Mouse (Mus musculus) lung, postnatal 0 days (tissue): Measurements from ENCODE around the gene Lsm11. TPM values are rescaled to one million over a fixed set of nuclear protein-coding genes. Genes with fewer than 3 reads are reported as not detected.
"Not testable (repeated sequence)": the region's sequence is repeated elsewhere in the genome, so short reads cannot be mapped to it uniquely, and the experiment has no call there.

Experiments
- ATAC-seq: fragments of 200-750 bp; cut with Nextera tagmentation; 2 replicates; pipeline ENCODE4 v1.8.0; 2017; ENCODE audit warnings: moderate library complexity
- DNase-seq: peaks from one replicate; pipeline ENCODE4 v3.0.0-alpha.2; 2016; ENCODE audit warnings: low spot score
- H3K27ac ChIP-seq: fragments of 300-500 bp; sonication (generic); 2 replicates; pipeline ENCODE4 v1.5.1; 2014; ENCODE audit warnings: antibody characterized with exemption, mild to moderate bottlenecking, low read length, mixed read lengths
- H3K27me3 ChIP-seq: fragments of 300-500 bp; sonication (generic); replicated peaks from 2 replicates; pipeline ENCODE4 v1.6.1; 2014; ENCODE audit warnings: low read length, mixed read lengths; ENCODE audit not compliant: insufficient read depth
- H3K36me3 ChIP-seq: fragments of 300-500 bp; sonication (generic); 2 replicates; pipeline ENCODE4 v1.6.1; 2014; ENCODE audit warnings: low read length, mixed read lengths; ENCODE audit not compliant: insufficient read depth
- H3K4me1 ChIP-seq: fragments of 300-500 bp; sonication (generic); 2 replicates; pipeline ENCODE4 v1.6.1; 2014; ENCODE audit warnings: antibody characterized with exemption, low read depth, low read length, mixed read lengths; ENCODE audit not compliant: insufficient read depth
- H3K4me2 ChIP-seq: fragments of 300-500 bp; sonication (generic); replicated peaks from 2 replicates; pipeline ENCODE4 v1.6.1; 2014; ENCODE audit warnings: low read depth, mild to moderate bottlenecking, low read length, moderate library complexity, mixed read lengths
- H3K4me3 ChIP-seq: fragments of 300-500 bp; sonication (generic); 2 replicates; pipeline ENCODE4 v1.5.1; 2014; ENCODE audit warnings: low read depth, low read length
- H3K9ac ChIP-seq: fragments of 300-500 bp; sonication (generic); replicated peaks from 2 replicates; pipeline ENCODE4 v1.6.1; 2014; ENCODE audit warnings: low read depth, mild to moderate bottlenecking
- H3K9me3 ChIP-seq: fragments of 300-500 bp; sonication (generic); 2 replicates; pipeline ENCODE4 v1.6.1; 2016; ENCODE audit warnings: low read length, mixed read lengths
- CTCF ChIP-seq: IDR thresholded peaks from 2 replicates; pipeline ENCODE4 v1.5.1; 2016; ENCODE audit warnings: antibody characterized with exemption, mild to moderate bottlenecking
- EP300 ChIP-seq: IDR thresholded peaks from 2 replicates; pipeline ENCODE4 v1.6.1; 2016; ENCODE audit warnings: antibody characterized with exemption, mild to moderate bottlenecking, control low read depth
- WGBS: fragments of 180-500 bp; shearing (Covaris S2); extraction: QIAGEN DNeasy Blood & Tissue Kit; methylation state at CpG from one replicate; pipeline ENCODE4 v1.1.7; 2014; 5-methylcytosine and 5-hydroxymethylcytosine counted together
- polyA plus RNA-seq: library from polyadenylated mRNA; unstranded; fragments of >200 nt; fragmentation: Nextera tagmentation; extraction: Ambion mirVana; gene quantifications from 2 replicates; pipeline ENCODE4 v1.2.1, GENCODE M21; 2015

The Lsm11 gene
- polyA plus RNA-seq, 1 experiment from 2014 or later: 3.2 TPM

GRCm38 (mm10) chr11:45881683-45882068 lies 63.1 kb downstream of the Lsm11 start:
- peaks cover 16% of the 10 kb centered on the region for H3K4me1 ChIP-seq
- 16% methylated on average over 5 of the region's 5 CpGs for WGBS
- TF ChIP-seq EP300 (0 out of 2 replicates have a peak, but pooled peaks have one; percentile 19), CTCF (no peak)
- no peak overlapping the region for H3K9ac ChIP-seq
- no peaks in the 10 kb centered on the region for H3K9me3 ChIP-seq
- peak overlapping the region; percentile 23; the same call in 1 of the 2 replicates for H3K27ac ChIP-seq
- H3K27me3 ChIP-seq: no peaks in the 10 kb centered on the region
- DNase-seq: peak; percentile 81
- H3K36me3 ChIP-seq: no peaks in the 10 kb centered on the region
- no peak overlapping the region for H3K4me2 ChIP-seq
- no peak overlapping the region for H3K4me3 ChIP-seq
- ATAC-seq: peak; percentile 75

GRCm38 (mm10) chr11:45881026-45881682 lies 63.6 kb downstream of the Lsm11 start:
- Histone ChIP-seq H3K27me3 (no peaks in the 10 kb centered on the region), H3K36me3 (no peaks in the 10 kb centered on the region), H3K4me1 (peaks cover 16% of the 10 kb centered on the region), H3K4me2 (no peak overlapping the region), H3K9ac (no peak overlapping the region), H3K4me3 (no peak overlapping the region), H3K27ac (no peak overlapping the region), H3K9me3 (no peaks in the 10 kb centered on the region)
- 29% methylated on average over 6 of the region's 6 CpGs for WGBS
- DNase-seq: peak; percentile 88
- peak; percentile 37 for ATAC-seq
- TF ChIP-seq EP300 (no peak), CTCF (peak; percentile 69)

- not testable (repeated sequence) for H3K36me3 ChIP-seq, H3K9ac ChIP-seq, H3K27ac ChIP-seq, H3K27me3 ChIP-seq, ATAC-seq, H3K4me3 ChIP-seq, DNase-seq, H3K4me2 ChIP-seq, H3K9me3 ChIP-seq
- 70% methylated on average over 4 of the region's 4 CpGs for WGBS
- H3K4me1 ChIP-seq: peaks cover 16% of the 10 kb centered on the region
These were observed 65.4 kb downstream of the Lsm11 start for GRCm38 (mm10) chr11:45879366-45879765.

Other genes with a start within 250 kb of the Lsm11 start
- 41.6 and 47.0 TPM in 2 replicates for gene Clint1, start 92.9 kb downstream of the Lsm11 start, polyA plus RNA-seq
- 6.0 and 6.9 TPM in 2 replicates for gene Thg1l, start 10.6 kb upstream of the Lsm11 start, polyA plus RNA-seq
- gene Sox30, start 35.4 kb upstream of the Lsm11 start, polyA plus RNA-seq: 0.11 and 0.23 TPM in 2 replicates
- gene Gm12166, start 107.4 kb upstream of the Lsm11 start, polyA plus RNA-seq: 8.0 and 8.3 TPM in 2 replicates
- gene Adam19, start 111.1 kb upstream of the Lsm11 start, polyA plus RNA-seq: 11.4 and 12.4 TPM in 2 replicates
- gene Nipal4, start 221.6 kb upstream of the Lsm11 start, polyA plus RNA-seq: 0.35 and 0.41 TPM in 2 replicates